Mouse (Mus musculus) frontal cortex, postnatal 25 days (tissue): ENCODE data around the gene Zpr1.

ENCODE experiments used
- DNase-seq, 2 experiments: peaks; one replicate each; pipeline ENCODE4 v3.0.0; 2022; ENCODE audit warnings: low spot score in 2 of 2

Gene Zpr1

GRCm38 (mm10) chr9:46329250-46329648 lies 56.4 kb downstream of the Zpr1 start:
- DNase-seq = no peak

- DNase-seq = no peak
Observed at GRCm38 (mm10) chr9:46329801-46330585, 57.1 kb downstream of the Zpr1 start.

GRCm38 (mm10) chr9:46330586-46330895 lies 57.7 kb downstream of the Zpr1 start:
- no peak for DNase-seq

GRCm38 (mm10) chr9:46331301-46331700 lies 58.4 kb downstream of the Zpr1 start:
- no peak for DNase-seq
